Mouse (Mus musculus) kidney, adult 11 months (tissue): ENCODE measurements at regions not wholly inside any gene's neighbourhood (a gene's known extent, or its start where the extent isn't known, plus 50 kb on each side); places are given as distances from the start of the nearest gene placed in this dataset.

Experiments
- DNase-seq: peaks from one replicate; pipeline ENCODE4 v3.0.0; 2022

DNA sequence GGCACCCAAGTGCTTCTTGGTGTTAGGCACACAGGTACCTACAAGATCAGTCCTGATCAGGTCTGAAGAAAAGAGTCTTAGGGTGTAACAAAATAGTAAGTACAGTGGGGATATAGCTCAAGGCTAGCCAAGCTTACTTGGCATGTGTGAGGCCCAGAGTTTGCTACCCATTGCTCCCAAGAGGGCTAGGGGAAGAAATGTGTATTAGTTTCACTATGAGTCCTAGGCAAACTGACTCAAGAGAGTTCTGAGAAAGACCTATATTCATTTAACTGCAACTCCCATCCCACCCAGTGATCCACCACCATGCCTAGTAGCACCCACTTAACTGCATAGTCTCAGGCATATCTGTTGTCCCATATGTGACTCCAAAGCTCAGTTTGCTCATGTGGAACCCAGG lies 84.5 kb upstream of the Cdkn2b start:
- DNase-seq: no peak

DNA sequence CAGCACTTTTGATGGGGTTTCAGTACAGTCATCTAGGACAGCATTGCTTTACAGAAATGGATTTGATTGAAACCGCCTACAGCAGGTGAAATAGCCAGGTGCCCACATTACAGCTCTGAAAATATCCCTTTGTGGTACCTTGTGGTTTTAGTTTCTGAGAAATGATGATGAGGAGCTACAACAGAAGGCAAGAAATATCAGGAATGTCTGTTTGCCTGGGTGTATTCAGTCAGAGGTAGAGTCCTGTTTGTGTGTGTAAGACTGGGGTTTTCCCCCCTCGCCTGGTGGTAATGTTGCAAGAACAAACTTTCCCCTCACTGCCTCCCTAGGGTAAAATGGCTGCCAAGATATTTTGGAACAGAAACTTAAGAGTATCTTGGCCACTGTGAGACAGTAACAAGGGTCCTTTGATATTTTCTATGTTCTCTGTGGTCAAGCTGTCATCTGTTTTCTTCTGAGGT lies 82.4 kb upstream of the Cdkn2b start:
- no peak for DNase-seq

GRCm38 (mm10) chr4:89392791-89393190 lies 82.0 kb upstream of the Cdkn2b start:
- no peak for DNase-seq

DNA sequence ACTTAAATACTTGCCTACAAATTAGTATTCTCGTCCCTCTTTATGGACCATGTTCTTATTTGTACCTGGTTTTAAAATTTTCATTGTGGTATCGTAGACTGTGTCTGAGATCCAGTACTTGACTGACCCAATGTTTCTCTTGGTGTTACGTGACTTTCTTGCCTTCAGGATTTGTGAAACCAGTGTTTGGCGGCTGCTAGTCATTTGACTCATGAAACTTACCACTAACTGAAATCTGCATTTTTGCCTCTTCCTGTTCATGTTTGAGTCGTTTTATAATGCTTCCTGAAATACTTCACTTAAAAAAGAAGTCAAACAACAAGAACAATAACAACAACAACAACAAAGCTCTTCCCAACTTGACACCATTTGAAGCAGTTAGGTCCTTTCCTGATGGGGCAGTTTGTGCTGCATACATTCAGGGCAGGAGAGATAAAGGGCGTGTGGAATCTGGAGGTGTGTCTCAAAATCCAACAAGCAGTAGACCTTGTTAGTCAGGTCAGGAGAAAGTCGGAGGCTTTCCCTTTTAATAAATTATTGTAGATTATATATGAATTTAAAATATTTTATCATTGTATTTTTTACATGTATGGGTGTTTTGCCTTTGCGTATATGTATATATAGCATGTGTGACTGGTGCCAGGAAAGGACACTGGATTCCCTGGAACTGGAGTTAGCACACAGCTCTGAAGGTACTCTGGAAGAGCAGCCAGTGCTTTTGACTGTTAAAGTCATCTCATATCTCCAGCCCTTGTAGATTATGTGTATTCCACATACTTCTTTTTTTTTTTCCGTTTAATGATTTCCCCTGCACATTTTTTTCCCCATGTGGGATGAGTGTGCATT lies 80.8 kb upstream of the Cdkn2b start:
- no peak for DNase-seq

GRCm38 (mm10) chr4:89383548-89383947 lies 72.7 kb upstream of the Cdkn2b start:
- no peak for DNase-seq

GRCm38 (mm10) chr4:89382434-89382976 lies 71.7 kb upstream of the Cdkn2b start:
- DNase-seq: no peak

DNA sequence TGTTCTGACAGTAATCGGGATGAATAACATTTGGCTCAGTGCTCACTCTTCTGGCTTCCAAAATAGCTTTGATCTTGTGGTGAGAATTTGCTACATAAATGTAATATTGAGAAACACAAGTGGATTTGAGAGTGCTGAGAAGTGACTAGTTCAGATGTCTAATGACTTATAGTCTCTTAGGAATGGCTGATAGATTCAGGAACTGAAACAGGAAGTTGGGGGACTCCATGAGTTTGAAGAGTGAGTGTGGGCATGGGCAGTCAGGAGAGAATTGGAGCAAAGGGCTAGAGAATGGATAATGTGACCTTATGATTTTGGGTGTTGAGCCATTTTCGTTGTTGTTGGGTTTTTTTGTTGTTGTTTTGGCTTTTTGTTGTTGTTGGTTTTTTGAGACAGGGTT lies 70.9 kb upstream of the Cdkn2b start:
- DNase-seq: no peak

GRCm38 (mm10) chr4:89381077-89381476 lies 70.2 kb upstream of the Cdkn2b start:
- DNase-seq: no peak

DNA sequence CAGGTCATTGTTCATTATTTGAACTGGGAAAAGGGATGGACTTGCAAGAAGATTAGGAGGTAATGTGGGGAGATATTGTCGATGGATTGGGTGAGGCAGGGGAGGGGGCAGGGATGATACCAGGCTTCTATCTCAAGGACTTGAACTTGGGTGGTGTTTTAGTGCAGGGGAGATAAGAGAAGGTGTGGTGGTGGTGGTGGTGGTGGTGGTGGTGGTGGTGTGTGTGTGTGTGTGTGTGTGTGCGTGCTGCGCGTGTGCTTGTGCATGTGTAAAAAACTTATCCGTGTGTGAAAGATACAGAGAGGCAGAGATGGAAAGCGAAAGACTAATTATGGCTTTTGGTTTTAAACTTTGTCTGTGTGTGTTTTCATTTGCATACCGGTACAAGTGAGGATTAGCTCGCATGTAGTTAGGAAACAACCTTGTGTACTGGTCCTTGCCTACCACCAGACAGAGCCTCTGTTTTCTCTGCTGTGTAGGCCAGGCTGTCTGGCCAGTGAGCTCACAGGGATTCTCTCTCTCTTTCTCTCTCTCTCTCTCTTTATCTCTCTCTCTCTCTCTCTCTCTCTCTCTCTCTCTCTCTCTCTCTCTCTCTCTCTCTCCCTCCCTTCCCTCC lies 69.6 kb upstream of the Cdkn2b start:
- DNase-seq: no peak

DNA sequence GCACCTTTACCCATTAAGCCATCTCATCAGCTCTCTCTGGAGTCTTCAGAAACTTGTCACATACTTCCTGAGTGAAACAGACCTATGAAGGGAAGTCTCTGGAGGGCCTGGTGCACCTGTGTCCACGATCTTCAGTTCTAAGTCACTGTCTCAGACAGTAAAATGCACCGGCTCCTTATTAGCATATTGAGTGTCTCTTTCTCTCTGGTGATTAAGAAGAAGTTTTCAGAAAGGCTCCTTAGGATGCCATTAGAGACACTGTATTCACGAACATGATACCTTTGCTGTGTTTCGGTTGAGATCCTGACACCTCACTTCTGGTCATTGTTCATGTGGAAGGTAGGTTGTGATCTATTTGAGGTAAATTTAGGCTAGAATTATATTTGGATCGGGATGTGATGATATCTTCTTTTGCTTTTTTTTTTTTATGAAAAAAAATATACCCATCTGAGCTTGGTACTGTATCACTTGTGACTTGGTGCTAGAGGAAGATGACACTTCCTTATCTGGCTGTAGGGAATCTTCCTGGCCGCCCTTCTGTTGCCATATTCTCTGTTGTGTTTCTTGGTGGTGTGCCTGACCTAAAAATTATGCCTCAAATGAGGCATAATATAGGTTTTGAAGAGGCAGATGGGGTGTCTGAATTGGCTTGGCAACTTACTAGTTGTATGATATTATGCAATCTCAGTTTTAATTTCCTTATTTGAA lies 68.9 kb upstream of the Cdkn2b start:
- no peak for DNase-seq

DNA sequence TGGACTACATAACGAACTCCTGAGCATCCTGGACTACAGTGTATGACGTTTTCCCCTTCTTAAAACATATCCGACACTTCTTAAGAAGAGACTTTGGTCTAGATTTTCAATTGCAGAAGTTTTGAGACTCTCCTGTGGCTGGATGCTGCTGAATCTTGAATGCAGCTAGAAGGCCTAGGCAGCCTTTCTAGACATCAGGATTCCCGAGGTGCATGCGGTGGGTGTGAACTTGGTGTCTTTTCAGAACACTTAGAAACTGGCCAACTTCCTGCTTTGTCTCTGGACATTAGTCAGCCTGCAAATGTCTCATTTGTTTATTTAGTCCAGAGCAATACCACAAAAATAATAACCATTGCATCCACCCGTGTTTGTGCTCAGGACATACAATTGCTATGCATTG lies 61.8 kb upstream of the Cdkn2b start:
- no peak for DNase-seq

- no peak for DNase-seq
Measured at GRCm38 (mm10) chr4:89368850-89369524, 58.1 kb upstream of the Cdkn2b start.

DNA sequence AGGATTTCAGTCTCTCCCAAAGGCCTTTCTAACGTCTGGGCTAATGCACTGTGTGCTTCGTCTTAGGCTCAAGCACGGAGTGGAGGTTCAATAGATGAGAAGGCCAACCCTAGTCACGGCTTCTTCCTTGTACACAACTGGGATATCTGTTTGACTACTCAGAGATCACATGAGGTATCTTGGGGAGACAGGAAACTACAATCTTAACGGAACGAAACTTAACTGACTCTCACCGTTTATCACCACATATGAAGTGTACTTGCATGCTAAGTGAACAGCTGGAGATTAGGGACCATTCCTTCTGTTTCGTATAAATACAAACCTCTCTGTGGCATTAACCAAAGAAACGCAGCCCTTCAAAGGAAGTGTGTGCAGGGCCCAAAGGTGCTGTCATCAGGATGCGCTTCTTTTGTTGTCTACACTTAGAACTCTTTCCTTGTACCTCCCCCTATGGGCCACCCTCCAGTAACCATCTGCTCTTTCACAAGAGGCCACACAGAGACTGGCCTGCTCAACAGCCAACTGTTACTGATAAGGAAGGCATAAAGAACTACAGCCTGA lies 55.8 kb upstream of the Cdkn2b start:
- no peak for DNase-seq

GRCm38 (mm10) chr4:89365875-89366274 lies 55.0 kb upstream of the Cdkn2b start:
- no peak for DNase-seq

DNA sequence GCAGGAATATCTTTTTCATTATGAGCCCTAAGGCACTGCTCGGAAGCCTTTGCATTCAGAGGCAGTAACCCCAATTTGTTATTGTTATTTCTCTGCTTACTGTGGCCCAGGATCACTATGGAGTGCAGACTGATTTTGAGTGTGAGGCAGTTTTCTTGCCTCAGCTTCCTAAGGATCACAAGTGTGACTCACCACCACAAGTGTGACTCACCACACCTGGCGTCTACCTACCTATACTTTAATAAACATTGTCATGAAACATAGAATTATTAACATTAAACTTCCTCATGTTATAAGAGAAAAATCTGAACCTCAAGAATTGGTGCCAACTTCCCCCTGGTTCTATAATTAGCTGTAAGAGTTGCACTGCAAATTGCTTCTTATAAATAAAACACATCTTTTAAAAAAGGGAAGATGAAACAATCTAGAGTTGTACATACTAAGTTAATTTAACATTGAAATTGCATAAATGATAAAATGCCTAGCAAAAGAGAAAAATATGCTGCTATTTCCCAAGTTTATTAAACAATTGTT lies 52.4 kb upstream of the Cdkn2b start:
- no peak for DNase-seq

DNA sequence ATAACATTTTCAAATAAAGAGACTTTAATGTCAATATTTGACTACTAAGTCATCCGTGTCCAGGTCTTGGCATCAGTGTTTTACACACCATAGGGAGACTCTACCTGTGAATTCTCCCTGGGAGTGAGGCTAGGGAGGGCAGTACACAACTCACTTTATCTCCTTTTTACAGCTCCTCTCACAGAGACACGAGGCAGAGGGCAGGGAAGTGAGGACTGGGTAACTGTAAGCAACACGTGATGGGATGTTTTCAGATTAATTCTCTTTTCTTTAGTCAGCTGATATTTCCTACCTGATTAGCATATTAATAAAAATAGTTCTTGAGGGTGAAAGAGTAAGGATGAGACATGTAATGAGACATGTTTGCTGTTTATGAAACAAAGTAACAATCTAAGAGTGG lies 51.8 kb upstream of the Cdkn2b start:
- DNase-seq: no peak

DNA sequence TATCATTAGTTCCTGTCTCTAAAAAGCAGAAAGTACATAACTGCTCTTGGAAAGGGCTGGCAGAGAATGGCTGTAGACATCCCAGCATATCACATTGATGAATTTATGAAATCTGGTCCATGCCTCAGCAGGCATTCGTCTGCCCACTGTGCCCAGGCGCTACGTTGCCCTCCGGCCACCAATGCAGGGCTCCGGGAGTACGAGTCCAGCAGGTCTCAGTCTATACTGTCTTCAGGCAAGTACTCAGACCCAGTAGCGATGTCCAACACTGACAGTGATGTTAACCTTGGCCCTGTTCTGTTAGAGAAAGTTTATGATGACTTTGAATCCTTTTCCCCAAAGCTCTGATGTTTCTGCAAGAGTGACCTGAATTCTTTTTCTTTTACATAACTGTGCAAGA lies 50.5 kb upstream of the Cdkn2b start:
- no peak for DNase-seq
